Mouse (Mus musculus) splenic B cell, adult 2 months (primary cell): ENCODE measurements around the gene Emsy.
A peak's percentile ranks its signal among the peaks of the same experiment; 100 is the strongest.

ENCODE experiments used
- DNase-seq: peaks from one replicate; pipeline ENCODE4 v3.0.0-alpha.2; 2011; ENCODE audit warnings: low read depth, low spot score
- H3K27me3 ChIP-seq: 2 replicates; pipeline ENCODE4 v1.6.1; 2012; ENCODE audit warnings: mild to moderate bottlenecking, low read length, moderate library complexity, mixed read lengths; ENCODE audit not compliant: control insufficient read depth, poor library complexity, insufficient read depth, severe bottlenecking
- H3K36me3 ChIP-seq: 2 replicates; pipeline ENCODE4 v1.6.1; 2012; ENCODE audit warnings: mild to moderate bottlenecking, low read length, moderate library complexity, mixed read lengths; ENCODE audit not compliant: control insufficient read depth, poor library complexity, insufficient read depth, severe bottlenecking

The Emsy gene

DNA sequence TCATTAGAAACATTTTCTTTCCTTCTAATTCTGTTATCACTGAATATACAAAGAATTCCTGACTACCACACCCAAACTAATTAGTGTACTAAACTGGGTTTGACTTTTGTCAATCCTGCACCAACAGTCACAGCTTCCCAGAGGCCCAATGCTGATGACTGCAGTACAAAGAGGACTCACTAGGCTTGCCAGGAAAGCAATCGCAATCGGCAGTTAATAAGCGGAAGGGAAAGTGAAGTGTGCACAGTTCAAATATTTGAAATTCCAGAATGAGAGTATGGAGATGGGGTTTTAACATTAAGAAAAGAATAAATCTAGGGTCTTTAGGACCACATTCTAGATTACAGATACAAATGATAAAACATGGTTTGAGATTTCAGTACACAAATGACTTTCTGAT lies 23.6 kb downstream of the Emsy start:
- DNase-seq = no peak
- Histone ChIP-seq H3K27me3 (no peaks in the 10 kb centered on the region), H3K36me3 (peaks cover 10% of the 10 kb centered on the region; the same call in 1 of the 2 replicates)

DNA sequence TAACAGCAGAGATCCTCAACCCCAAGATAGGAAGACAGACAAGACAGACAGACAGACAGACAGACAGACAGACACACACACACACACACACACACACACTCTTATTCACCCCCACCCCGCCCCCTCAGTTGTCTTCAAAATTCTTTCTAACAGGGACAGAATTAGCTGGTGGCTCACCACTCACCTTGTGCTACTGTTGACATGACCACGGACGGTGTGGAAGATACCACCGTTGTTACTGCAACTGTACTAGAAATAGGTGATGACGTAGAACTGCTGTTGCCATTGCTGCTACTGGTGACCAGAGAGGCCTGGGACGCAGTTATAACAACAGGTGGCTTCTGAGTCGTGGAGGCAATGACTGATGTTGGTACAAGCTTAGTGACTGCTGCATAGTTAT lies 26.6 kb downstream of the Emsy start:
- peaks cover 9% of the 10 kb centered on the region; the same call in 1 of the 2 replicates for H3K36me3 ChIP-seq
- DNase-seq = no peak
- no peaks in the 10 kb centered on the region for H3K27me3 ChIP-seq

GRCm38 (mm10) chr7:98617739-98618138 lies 38.8 kb downstream of the Emsy start:
- Histone ChIP-seq H3K36me3 (peaks cover 12% of the 10 kb centered on the region; the same call in 1 of the 2 replicates), H3K27me3 (no peaks in the 10 kb centered on the region)
- no peak for DNase-seq

- H3K36me3 ChIP-seq = peaks cover 8% of the 10 kb centered on the region; the same call in 1 of the 2 replicates
- H3K27me3 ChIP-seq = no peaks in the 10 kb centered on the region
- no peak for DNase-seq
Observed at GRCm38 (mm10) chr7:98612936-98613335, 43.6 kb downstream of the Emsy start.

GRCm38 (mm10) chr7:98608520-98608919 lies 48.1 kb downstream of the Emsy start:
- Histone ChIP-seq H3K27me3 (no peaks in the 10 kb centered on the region), H3K36me3 (0 out of 2 replicates have a peak, but pooled peaks cover 4% of the 10 kb centered on the region)
- DNase-seq = no peak

- DNase-seq = peak; percentile 46
Observed at GRCm38 (mm10) chr7:98607158-98607557, 49.4 kb downstream of the Emsy start.

DNA sequence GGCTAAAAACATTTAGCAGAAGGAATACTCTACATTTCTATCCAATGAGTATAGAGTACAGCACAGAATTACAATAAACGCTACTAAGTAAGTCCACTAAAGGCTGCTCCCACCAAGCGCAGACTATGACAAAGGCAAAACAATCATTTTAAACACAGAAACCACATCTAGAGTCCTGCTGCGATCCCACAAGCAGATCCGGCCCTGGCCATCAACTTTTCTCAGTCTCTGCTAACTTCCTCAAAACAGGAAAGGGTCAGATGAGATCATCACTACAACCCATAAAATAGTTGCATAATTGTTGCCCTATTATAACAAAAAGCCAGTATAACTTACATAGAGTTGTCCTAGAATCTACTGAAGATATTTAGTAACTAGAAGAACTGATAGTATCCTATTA lies 54.9 kb downstream of the Emsy start:
- Histone ChIP-seq H3K27me3 (no peaks in the 10 kb centered on the region), H3K36me3 (0 out of 2 replicates have a peak, but pooled peaks cover 6% of the 10 kb centered on the region)
- no peak for DNase-seq

More at GRCm38 (mm10) chr7:98607158-98607557, 49.4 kb downstream of the Emsy start:
- 0 out of 2 replicates have a peak, but pooled peaks cover 6% of the 10 kb centered on the region for H3K36me3 ChIP-seq
- H3K27me3 ChIP-seq = no peaks in the 10 kb centered on the region

DNA sequence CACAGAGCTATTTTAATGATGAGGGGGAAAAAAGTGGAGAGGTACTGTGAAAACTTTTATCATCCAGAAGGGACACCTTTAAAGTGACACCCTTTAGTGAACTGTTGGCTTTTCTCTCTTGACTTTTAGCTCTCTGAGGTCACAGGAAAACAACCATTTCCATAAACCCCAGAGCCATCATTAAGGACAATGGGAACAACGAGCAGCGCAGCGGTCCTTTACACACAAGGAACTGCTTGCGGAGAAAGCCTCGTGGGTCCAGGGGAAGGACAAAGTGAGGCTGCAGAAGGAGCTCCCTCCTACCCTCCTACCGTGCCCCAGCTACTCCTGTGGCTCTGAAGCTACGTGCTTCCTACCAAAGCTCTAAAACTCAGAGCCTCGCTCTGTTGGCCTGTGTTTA lies 59.2 kb downstream of the Emsy start:
- Histone ChIP-seq H3K36me3 (peaks cover 19% of the 10 kb centered on the region), H3K27me3 (no peaks in the 10 kb centered on the region)
- DNase-seq = no peak

GRCm38 (mm10) chr7:98594731-98595130 lies 61.9 kb downstream of the Emsy start:
- Histone ChIP-seq H3K36me3 (peaks cover 16% of the 10 kb centered on the region), H3K27me3 (no peaks in the 10 kb centered on the region)
- no peak for DNase-seq

DNA sequence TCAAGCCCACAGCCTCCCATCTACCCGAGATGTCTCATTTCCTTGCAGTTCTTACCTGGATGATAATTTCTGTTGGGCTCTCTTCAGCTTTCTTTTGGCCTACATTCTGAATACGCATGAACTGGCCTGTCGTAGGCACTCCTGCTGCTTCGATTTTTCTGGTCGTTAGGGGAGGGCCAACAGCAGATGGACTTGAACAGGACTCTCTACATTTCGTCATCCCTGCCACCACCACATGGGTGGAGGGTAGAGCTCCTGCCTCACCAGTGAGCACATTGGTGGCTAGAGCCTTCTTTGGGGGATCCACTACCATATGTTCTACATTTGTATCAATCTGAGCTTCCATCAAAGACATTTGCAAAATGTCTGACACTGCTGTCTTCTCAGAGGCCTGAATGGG lies 63.3 kb downstream of the Emsy start:
- Histone ChIP-seq H3K36me3 (peaks cover 17% of the 10 kb centered on the region), H3K27me3 (no peaks in the 10 kb centered on the region)
- no peak for DNase-seq

- Histone ChIP-seq H3K36me3 (peaks cover 10% of the 10 kb centered on the region), H3K27me3 (no peaks in the 10 kb centered on the region)
- DNase-seq = peak; percentile 65
Observed at GRCm38 (mm10) chr7:98589028-98589427, 67.6 kb downstream of the Emsy start.

- DNase-seq = peak; percentile 77
- no peaks in the 10 kb centered on the region for H3K27me3 ChIP-seq
- peaks cover 5% of the 10 kb centered on the region for H3K36me3 ChIP-seq
Observed at GRCm38 (mm10) chr7:98586313-98586712, 70.3 kb downstream of the Emsy start.

- DNase-seq = peak; percentile 29
- no peaks in the 10 kb centered on the region for H3K27me3 ChIP-seq
- 0 out of 2 replicates have a peak, but pooled peaks cover 2% of the 10 kb centered on the region for H3K36me3 ChIP-seq
Observed at GRCm38 (mm10) chr7:98584555-98584954, 72.0 kb downstream of the Emsy start.

- DNase-seq = no peak
- Histone ChIP-seq H3K36me3 (no peaks in the 10 kb centered on the region), H3K27me3 (no peaks in the 10 kb centered on the region)
Observed at GRCm38 (mm10) chr7:98581266-98581665, 75.3 kb downstream of the Emsy start.

DNA sequence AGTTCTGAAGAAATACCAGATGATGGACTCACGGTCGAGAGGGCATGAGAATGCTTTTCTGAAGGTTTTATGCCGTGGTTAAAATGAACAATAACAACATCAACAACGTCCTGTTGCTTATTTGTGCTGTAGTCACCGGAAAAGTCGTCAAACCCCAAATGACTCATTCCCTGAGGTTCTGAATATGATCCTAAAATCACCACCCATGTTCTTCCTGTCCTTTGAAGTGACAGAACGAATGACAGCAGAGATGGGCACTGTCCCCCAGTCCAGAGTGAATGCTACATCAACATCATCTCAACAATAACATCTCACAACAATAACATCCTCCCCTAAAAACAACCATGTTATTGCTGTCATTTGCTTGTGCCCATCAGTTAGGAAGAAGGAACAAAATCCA lies 76.1 kb downstream of the Emsy start:
- no peaks in the 10 kb centered on the region for H3K36me3 ChIP-seq
- no peaks in the 10 kb centered on the region for H3K27me3 ChIP-seq
- DNase-seq = no peak

DNA sequence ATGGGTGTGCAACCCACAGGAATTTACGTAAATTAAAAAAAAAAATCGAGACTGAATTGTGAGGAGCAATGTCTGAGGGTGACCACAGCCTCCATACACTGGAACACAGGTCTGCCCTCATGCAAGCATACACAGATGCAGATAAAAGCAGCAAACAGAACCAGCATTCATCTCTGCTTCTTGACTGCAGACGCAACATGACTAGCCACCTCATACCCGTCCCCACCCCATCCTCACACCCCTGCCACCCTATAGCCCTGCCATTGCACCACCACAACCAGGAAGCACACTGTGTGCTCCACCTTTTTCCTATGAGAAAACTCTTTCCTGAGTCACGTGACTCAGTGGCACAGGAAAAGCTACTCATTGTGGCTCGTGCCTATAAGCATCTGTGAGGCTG lies 76.9 kb downstream of the Emsy start:
- Histone ChIP-seq H3K36me3 (no peaks in the 10 kb centered on the region), H3K27me3 (no peaks in the 10 kb centered on the region)
- no peak for DNase-seq
